Mouse (Mus musculus) left cerebral cortex, adult 2 months (tissue): ENCODE results near the gene Cep104. TPM values are rescaled to one million over a fixed set of nuclear protein-coding genes. Genes with fewer than 3 reads are reported as not detected.

ENCODE experiments used
- DNase-seq, 2 experiments: peaks; one replicate each; pipeline ENCODE4 v3.0.0; 2021 to 2022; ENCODE audit warnings: low spot score in 2 of 2, mixed read lengths in 1 of 2; ENCODE audit errors: extremely low spot score in 1 of 2
- H3K27ac ChIP-seq: fragments of 200-600 bp; 2 replicates; pipeline ENCODE4 v1.8.1; 2022
- H3K4me3 ChIP-seq: fragments of 200-600 bp; 2 replicates; pipeline ENCODE4 v1.8.1; 2022
- CTCF ChIP-seq: fragments of 200-600 bp; IDR thresholded peaks from 2 replicates; pipeline ENCODE4 v1.8.1; 2022; ENCODE audit warnings: antibody characterized with exemption, mild to moderate bottlenecking, moderate library complexity
- intact Hi-C: fragments of 180-260 bp; cut with DNase I; formaldehyde crosslinking; loops from one replicate; pipeline ENCODE4 v1.15.1; 2025
- total RNA-seq, 2 experiments: library from RNA; stranded (reverse); gene quantifications; 2 replicates each; pipeline ENCODE4 v1.2.3; 2021

The Cep104 gene
- total RNA-seq, 2 experiments from 2014 or later = 33.6 to 34.4 TPM

GRCm38 (mm10) chr4:154055482-154055881 is 80.5 kb downstream of the Cep104 start:
- no peak for TF ChIP-seq CTCF
- intact Hi-C loops = no loop called here
- no peak for DNase-seq

GRCm38 (mm10) chr4:154056046-154056445 is 81.1 kb downstream of the Cep104 start:
- intact Hi-C loops = no loop called here
- H3K4me3 ChIP-seq = no peak overlapping the region
- no peak for DNase-seq
- TF ChIP-seq CTCF = no peak
- H3K27ac ChIP-seq = no peak overlapping the region

More at GRCm38 (mm10) chr4:154055482-154055881, 80.5 kb downstream of the Cep104 start:
- Histone ChIP-seq H3K27ac (no peak overlapping the region), H3K4me3 (no peak overlapping the region)

- Histone ChIP-seq H3K27ac (no peak overlapping the region), H3K4me3 (no peak overlapping the region)
- intact Hi-C loops = no loop called here
- TF ChIP-seq CTCF = no peak
- no peak for DNase-seq
Observed at GRCm38 (mm10) chr4:154056661-154057060, 81.7 kb downstream of the Cep104 start.

GRCm38 (mm10) chr4:154057696-154058095 is 82.7 kb downstream of the Cep104 start:
- Histone ChIP-seq H3K27ac (no peak overlapping the region), H3K4me3 (no peak overlapping the region)
- no peak for DNase-seq
- no peak for TF ChIP-seq CTCF
- intact Hi-C loops = no loop called here

Other genes with a start within 250 kb of the Cep104 start
- gene A430005L14Rik, start 18.0 kb upstream of the Cep104 start, total RNA-seq = 10 to 100 TPM; 24.5 to 24.9 TPM
- 10 to 100 TPM; 15.1 to 17.9 TPM for gene Dffb, start 68 bp upstream of the Cep104 start, total RNA-seq
- gene Lrrc47, start 36.5 kb downstream of the Cep104 start, total RNA-seq = 10 to 100 TPM; 56.9 to 79.2 TPM
- gene Smim1, start 51.0 kb downstream of the Cep104 start, total RNA-seq = 10 to 100 TPM in 1 of 2 experiments, 1 to 10 TPM in 1; 7.6 to 11.7 TPM
- gene Ccdc27, start 67.5 kb downstream of the Cep104 start, total RNA-seq = not detected
- 1 to 10 TPM in 1 of 2 experiments, under 1 TPM in 1; 0.41 to 1.1 TPM for gene Trp73, start 165.0 kb downstream of the Cep104 start, total RNA-seq
- gene Wrap73, start 167.2 kb downstream of the Cep104 start, total RNA-seq = 10 to 100 TPM; 29.4 to 35.2 TPM
- 100 to 1,000 TPM; 162 to 168 TPM for gene Tprgl, start 185.5 kb downstream of the Cep104 start, total RNA-seq
- gene Megf6, start 195.5 kb downstream of the Cep104 start, total RNA-seq = 1 to 10 TPM; 4.3 to 5.5 TPM